Mouse (Mus musculus): ENCODE results near the gene Kdm6b. TPM values are rescaled to one million over a fixed set of nuclear protein-coding genes. Genes with fewer than 3 reads are reported as not detected.

Kdm6b gene
- polyA plus RNA-seq, 1 experiment from 2014 or later: 31.7 TPM

DNA sequence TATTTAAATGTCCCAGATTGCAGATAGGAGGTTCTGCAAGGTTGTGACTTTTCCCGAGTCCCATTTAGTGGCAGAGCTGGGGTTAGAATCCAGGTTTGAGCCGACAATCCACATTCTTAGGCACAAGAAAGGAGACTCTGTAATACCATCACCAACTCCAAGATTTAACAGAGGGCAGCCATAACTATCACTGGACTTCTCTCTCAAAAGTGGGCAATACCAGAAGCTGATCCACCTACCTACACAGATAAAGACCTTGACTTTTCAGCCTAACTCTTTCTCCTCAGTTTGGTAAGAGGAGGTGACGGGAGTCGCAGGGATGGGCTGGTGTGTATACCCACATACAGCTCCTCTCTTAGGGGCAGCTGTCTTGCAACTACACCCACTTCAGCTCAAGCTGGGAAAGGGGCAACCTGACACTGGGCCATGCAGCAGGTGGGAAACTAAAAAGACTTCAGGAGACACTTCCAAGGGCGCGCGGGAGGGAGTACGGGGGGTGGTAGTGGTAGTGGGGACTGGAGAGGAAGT, 3.5 kb upstream of the Kdm6b start:
- H3K9me3 ChIP-seq: no peaks in the 10 kb centered on the region
- H3K4me3 ChIP-seq: peak overlapping the region; percentile 79
- no peak for DNase-seq (ENCODE audit: extremely low spot score, low spot score)
- peak overlapping the region; percentile 99 for H3K27ac ChIP-seq
- peaks cover 20% of the 10 kb centered on the region for H3K27me3 ChIP-seq (ENCODE audit: poor library complexity, severe bottlenecking)
- H3K4me1 ChIP-seq: peaks cover 99% of the 10 kb centered on the region
- H3K36me3 ChIP-seq (replicated peaks): peaks cover 21% of the 10 kb centered on the region
- WGBS: 3% methylated on average over 8 of the region's 8 CpGs

GRCm38 (mm10) chr11:69416509-69416908, 3.0 kb upstream of the Kdm6b start:
- peaks cover 25% of the 10 kb centered on the region for H3K36me3 ChIP-seq (replicated peaks)
- peaks cover 100% of the 10 kb centered on the region for H3K4me1 ChIP-seq
- H3K27ac ChIP-seq: peak overlapping the region; percentile 99
- H3K9me3 ChIP-seq: no peaks in the 10 kb centered on the region
- peak overlapping the region; percentile 79 for H3K4me3 ChIP-seq
- H3K27me3 ChIP-seq (ENCODE audit: poor library complexity, severe bottlenecking): peaks cover 15% of the 10 kb centered on the region
- no peak for DNase-seq (ENCODE audit: extremely low spot score, low spot score)
- 0% methylated on average over 4 of the region's 4 CpGs for WGBS

DNA sequence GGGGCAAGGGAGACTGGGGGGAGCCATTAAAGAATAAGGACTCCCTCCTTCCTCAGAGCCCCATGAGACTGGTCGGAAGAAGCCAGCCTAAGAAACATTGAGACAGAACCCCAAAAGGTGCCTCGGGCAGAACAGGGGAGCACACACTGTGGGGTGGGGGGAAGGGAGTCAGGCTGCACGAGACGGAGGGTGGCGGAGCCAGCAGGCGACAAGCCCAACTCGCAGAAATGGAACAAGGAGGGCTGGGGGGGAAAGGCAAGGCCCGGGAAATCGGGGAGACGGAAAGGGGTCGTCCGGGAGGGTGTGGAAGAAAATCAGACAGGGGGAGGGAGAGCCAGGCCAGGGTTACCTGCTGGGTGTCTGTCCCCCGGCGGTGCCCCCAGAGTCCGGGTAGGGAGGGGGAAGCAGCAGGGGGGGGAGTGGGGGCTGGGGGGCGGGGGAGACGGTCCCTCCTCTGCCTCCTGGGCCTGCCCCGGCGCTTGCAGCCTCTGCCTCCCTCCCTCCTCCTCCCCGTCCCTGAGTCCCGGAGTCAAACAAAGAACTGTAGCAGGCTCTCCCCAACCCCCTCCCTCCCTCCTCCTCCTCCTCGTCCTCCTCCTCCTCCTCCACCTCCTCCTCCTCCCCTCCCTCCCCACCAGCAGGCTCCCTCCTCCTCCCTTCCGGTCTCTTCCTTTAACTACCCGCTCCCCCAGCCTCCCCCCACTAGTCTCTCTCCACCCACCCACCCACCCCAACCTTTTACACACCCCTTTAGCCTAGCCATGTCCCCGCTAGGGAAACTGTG, 2.4 kb upstream of the Kdm6b start:
- H3K4me3 ChIP-seq: peak overlapping the region; percentile 79
- DNase-seq (ENCODE audit: extremely low spot score, low spot score): peak; percentile 88
- WGBS: under 1% methylated on average over 16 of the region's 25 CpGs
- peak overlapping the region; percentile 99 for H3K27ac ChIP-seq
- H3K9me3 ChIP-seq: no peaks in the 10 kb centered on the region
- H3K4me1 ChIP-seq: peaks cover 100% of the 10 kb centered on the region
- H3K27me3 ChIP-seq (ENCODE audit: poor library complexity, severe bottlenecking): peaks cover 9% of the 10 kb centered on the region
- H3K36me3 ChIP-seq (replicated peaks): peaks cover 28% of the 10 kb centered on the region

DNA sequence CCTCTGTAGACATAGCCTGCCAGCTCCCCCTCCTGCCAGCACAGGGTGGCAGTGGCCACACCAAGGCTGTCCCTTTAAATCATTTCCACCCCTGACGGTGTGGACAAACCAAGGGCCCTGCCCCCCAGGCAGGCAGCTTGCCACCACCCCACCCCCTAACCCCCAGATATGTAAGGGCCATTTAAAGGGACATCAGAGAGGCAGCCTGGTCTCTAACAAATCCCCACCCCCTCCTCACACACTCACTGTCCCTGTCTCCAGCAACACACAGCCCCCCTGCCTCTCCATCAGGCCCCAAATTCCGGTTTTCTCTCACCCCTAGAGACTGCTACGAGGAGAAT, 1.8 kb upstream of the Kdm6b start:
- no peaks in the 10 kb centered on the region for H3K9me3 ChIP-seq
- H3K27ac ChIP-seq: peak overlapping the region; percentile 99
- peak overlapping the region; percentile 79 for H3K4me3 ChIP-seq
- H3K27me3 ChIP-seq (ENCODE audit: poor library complexity, severe bottlenecking): 0 out of 2 replicates have a peak, but pooled peaks cover 3% of the 10 kb centered on the region
- peaks cover 28% of the 10 kb centered on the region for H3K36me3 ChIP-seq (replicated peaks)
- peaks cover 100% of the 10 kb centered on the region for H3K4me1 ChIP-seq
- DNase-seq (ENCODE audit: extremely low spot score, low spot score): peak; percentile 55
- 0% methylated on average over 3 of the region's 3 CpGs for WGBS

GRCm38 (mm10) chr11:69414421-69415326, 1.2 kb upstream of the Kdm6b start:
- peaks cover 100% of the 10 kb centered on the region for H3K4me1 ChIP-seq
- peak; percentile 39 for DNase-seq (ENCODE audit: extremely low spot score, low spot score)
- WGBS: 11% methylated on average over 4 of the region's 4 CpGs

GRCm38 (mm10) chr11:69412548-69412947, 927 bp downstream of the Kdm6b start:
- Histone ChIP-seq H3K4me3 (peak overlapping the region; percentile 79), H3K9me3 (no peaks in the 10 kb centered on the region), H3K27me3 (ENCODE audit: poor library complexity, severe bottlenecking) (no peaks in the 10 kb centered on the region), H3K4me1 (peaks cover 99% of the 10 kb centered on the region), H3K36me3 (replicated peaks) (peaks cover 36% of the 10 kb centered on the region), H3K27ac (peak overlapping the region; percentile 99)
- 74% methylated on average over 7 of the region's 7 CpGs for WGBS
- no peak for DNase-seq (ENCODE audit: extremely low spot score, low spot score)

More at GRCm38 (mm10) chr11:69414421-69415326, 1.2 kb upstream of the Kdm6b start:
- H3K4me3 ChIP-seq: peak overlapping the region; percentile 79
- H3K27ac ChIP-seq: peak overlapping the region; percentile 99
- H3K36me3 ChIP-seq (replicated peaks): peaks cover 28% of the 10 kb centered on the region
- H3K9me3 ChIP-seq: no peaks in the 10 kb centered on the region
- no peaks in the 10 kb centered on the region for H3K27me3 ChIP-seq (ENCODE audit: poor library complexity, severe bottlenecking)

DNA sequence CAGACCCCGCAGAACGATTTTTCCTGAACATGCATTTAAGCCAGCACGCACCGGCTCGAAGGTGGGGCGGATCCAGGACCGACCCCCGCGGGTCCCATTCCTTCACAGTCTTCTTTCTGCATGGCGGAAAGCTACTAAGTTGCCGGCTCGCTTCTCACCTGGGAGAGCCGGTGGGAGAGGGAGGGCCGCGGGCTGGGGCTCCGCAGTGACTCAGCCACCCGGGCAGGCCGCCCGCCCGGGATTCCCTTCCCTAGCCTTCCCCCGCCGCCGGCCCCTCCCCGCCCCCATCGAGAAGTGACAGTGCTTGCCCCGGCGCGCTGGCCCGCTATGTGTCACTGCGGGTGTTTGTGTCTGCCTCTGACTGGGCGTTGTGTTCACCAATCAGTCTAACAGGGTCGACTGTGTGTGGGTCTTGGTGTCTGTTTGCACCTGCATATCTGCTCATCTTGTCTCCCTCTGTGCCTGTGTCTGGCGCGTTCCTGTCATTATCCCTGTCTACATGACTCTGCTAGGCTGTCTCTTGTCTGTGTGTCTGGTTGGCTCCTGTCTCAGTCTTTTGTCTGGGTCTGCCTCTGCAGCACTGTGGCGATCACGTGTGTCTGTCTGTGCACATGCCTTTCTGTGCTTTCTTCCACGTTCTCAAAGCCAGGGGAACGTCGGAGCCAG, 1.8 kb downstream of the Kdm6b start:
- Histone ChIP-seq H3K27me3 (ENCODE audit: poor library complexity, severe bottlenecking) (no peaks in the 10 kb centered on the region), H3K4me1 (peaks cover 99% of the 10 kb centered on the region), H3K27ac (peak overlapping the region; percentile 99), H3K4me3 (peak overlapping the region; percentile 79), H3K36me3 (replicated peaks) (peaks cover 44% of the 10 kb centered on the region), H3K9me3 (no peaks in the 10 kb centered on the region)
- DNase-seq (ENCODE audit: extremely low spot score, low spot score): peak; percentile 68
- under 1% methylated on average over 39 of the region's 39 CpGs for WGBS

DNA sequence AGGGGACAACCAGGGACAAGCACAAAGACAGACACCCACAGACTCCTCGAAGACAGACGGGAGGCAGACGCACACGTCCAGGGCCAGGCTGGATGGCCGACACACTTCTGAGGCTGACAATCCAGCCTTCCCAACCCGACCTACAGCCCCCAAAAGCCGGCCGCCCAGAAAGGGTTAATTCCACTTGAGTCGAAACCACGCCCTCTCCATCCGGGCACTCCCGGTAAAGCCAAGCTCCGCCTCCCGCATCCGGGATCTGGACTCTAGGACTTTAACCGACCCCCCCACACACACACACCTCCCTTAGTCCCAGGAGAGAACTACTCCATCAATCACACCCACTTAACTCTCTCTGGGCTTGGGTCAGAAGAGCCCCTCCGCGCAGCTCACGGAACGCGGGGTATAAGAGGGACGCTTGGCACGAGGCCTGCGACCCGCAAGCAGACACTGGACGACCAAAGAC, 2.4 kb downstream of the Kdm6b start:
- H3K27ac ChIP-seq: peak overlapping the region; percentile 99
- under 1% methylated on average over 26 of the region's 26 CpGs for WGBS
- H3K27me3 ChIP-seq (ENCODE audit: poor library complexity, severe bottlenecking): no peaks in the 10 kb centered on the region
- H3K4me3 ChIP-seq: peak overlapping the region; percentile 79
- H3K9me3 ChIP-seq: no peaks in the 10 kb centered on the region
- H3K36me3 ChIP-seq (replicated peaks): peaks cover 50% of the 10 kb centered on the region
- H3K4me1 ChIP-seq: peaks cover 93% of the 10 kb centered on the region
- DNase-seq (ENCODE audit: extremely low spot score, low spot score): peak; percentile 97

DNA sequence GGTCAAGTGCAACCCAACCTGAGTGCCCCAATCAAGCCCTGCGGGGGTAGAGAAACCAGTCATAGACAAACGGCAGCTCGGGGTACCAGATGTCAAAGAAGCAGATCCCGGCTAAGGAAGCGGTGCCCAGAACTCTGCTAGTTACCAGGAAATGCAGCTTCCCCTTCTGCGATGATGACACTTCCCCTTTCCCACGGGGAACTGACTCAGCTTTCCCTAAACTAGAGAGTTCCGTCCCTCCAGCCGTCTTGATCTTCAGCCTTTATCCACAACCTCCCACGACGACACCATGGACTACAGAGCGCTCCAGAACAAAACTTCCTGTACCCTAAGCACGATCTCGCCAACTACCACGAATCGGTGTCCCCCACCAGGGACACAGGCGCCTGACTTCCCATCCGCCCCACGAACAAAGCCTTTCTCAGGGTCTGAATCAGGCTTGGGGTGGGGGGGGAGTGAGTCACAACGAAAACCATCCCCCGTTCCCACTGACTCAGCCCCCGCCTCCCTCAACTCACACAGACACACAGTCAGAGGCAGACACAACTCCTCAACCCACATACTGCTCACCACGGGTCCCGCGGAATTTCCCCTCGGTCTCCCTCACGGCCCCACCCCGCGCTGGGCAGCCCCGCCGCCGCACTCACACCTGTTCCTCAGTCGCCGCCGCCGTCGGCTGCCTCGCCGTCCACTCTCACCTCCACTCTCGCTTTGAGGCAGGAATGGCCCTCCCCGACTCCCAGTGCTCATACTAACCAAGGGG, 3.0 kb downstream of the Kdm6b start:
- DNase-seq (ENCODE audit: extremely low spot score, low spot score): no peak

GRCm38 (mm10) chr11:69410045-69410309, 3.5 kb downstream of the Kdm6b start:
- peak overlapping the region; percentile 79 for H3K4me3 ChIP-seq
- H3K4me1 ChIP-seq: peaks cover 82% of the 10 kb centered on the region
- DNase-seq (ENCODE audit: extremely low spot score, low spot score): no peak
- WGBS: 0% methylated on average over 18 of the region's 18 CpGs
- H3K36me3 ChIP-seq (replicated peaks): peaks cover 61% of the 10 kb centered on the region
- no peaks in the 10 kb centered on the region for H3K9me3 ChIP-seq
- peak overlapping the region; percentile 99 for H3K27ac ChIP-seq
- no peaks in the 10 kb centered on the region for H3K27me3 ChIP-seq (ENCODE audit: poor library complexity, severe bottlenecking)

More for the DNA sequence above, 3.0 kb downstream of the Kdm6b start:
- Histone ChIP-seq H3K36me3 (replicated peaks) (peaks cover 56% of the 10 kb centered on the region), H3K9me3 (no peaks in the 10 kb centered on the region), H3K4me1 (peaks cover 87% of the 10 kb centered on the region), H3K27me3 (ENCODE audit: poor library complexity, severe bottlenecking) (no peaks in the 10 kb centered on the region), H3K27ac (peak overlapping the region; percentile 99), H3K4me3 (peak overlapping the region; percentile 79)
- WGBS: under 1% methylated on average over 41 of the region's 41 CpGs

- Histone ChIP-seq H3K27me3 (ENCODE audit: poor library complexity, severe bottlenecking) (no peaks in the 10 kb centered on the region), H3K36me3 (replicated peaks) (peaks cover 66% of the 10 kb centered on the region), H3K27ac (peak overlapping the region; percentile 99), H3K4me3 (peak overlapping the region; percentile 79), H3K4me1 (peaks cover 77% of the 10 kb centered on the region), H3K9me3 (no peaks in the 10 kb centered on the region)
- peak; percentile 92 for DNase-seq (ENCODE audit: extremely low spot score, low spot score)
- under 1% methylated on average over 43 of the region's 46 CpGs for WGBS
Measured at GRCm38 (mm10) chr11:69409378-69410044, 4.0 kb downstream of the Kdm6b start.

Measured in forebrain, embryonic 10.5 days (tissue).